Mouse (Mus musculus): Measurements from ENCODE around the gene Ifitm3. TPM values are rescaled to one million over a fixed set of nuclear protein-coding genes. Genes with fewer than 3 reads are reported as not detected.
A peak's percentile ranks its signal among the peaks of the same experiment; 100 is the strongest.

Ifitm3 gene
- polyA plus RNA-seq, 1 experiment: 1,312 TPM

DNA sequence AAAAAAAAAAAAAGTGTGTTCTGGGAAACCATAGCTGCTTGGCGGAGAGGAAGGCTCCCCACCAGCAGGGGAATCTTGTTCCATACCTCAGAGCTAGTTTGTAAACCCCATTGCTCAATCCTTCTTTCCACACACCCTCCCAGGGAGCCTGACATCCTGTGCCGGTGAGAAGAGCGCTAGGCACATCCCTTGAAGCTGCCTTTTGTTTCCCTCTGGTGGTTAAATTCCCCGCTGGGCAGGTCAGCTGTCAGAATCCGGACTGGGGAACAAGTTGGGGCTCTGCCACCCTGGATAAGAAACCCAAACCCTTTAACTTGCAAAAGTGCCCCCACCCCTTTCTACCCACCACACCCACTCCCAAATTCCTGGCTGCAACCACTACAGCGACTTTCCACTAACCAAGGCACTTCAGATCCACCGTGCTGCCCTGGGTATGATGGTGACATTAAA lies 2.2 kb downstream of the Ifitm3 start:
- Histone ChIP-seq H3K4me3 (peak overlapping the region; percentile 82), H3K4me2 (ENCODE audit: low read depth) (peak overlapping the region; percentile 68), H3K27me3 (ENCODE audit: control insufficient read depth, insufficient read depth, insufficient read length) (no peaks in the 10 kb centered on the region), H3K79me2 (ENCODE audit: control insufficient read depth, insufficient read depth) (peaks cover 12% of the 10 kb centered on the region), H3ac (ENCODE audit: control insufficient read depth, insufficient read length) (no peak overlapping the region), H3K36me3 (ENCODE audit: control insufficient read depth, insufficient read depth) (no peaks in the 10 kb centered on the region)
- TF ChIP-seq MAX (IDR thresholded peaks at IDR 0.05; ENCODE audit: low read depth) (no peak), MYOG (IDR thresholded peaks at IDR 0.05; ENCODE audit: control insufficient read depth in 1 of 3, insufficient read depth in 1 of 3, insufficient read length in 2 of 3, low read depth in 2 of 3) (no peak), E2F4 (IDR thresholded peaks at IDR 0.05; ENCODE audit: insufficient read depth) (no peak), CEBPB (IDR thresholded peaks at IDR 0.05; ENCODE audit: insufficient read depth, poor library complexity, severe bottlenecking) (peak; percentile 55; the same call in 1 of the 2 replicates), MYOD1 (IDR thresholded peaks at IDR 0.05; ENCODE audit: control insufficient read depth in 1 of 3, insufficient read length in 2 of 3, low read depth in 2 of 3) (no peak), SRF (IDR thresholded peaks at IDR 0.05; ENCODE audit: control insufficient read depth, insufficient read length, low read depth) (no peak)

DNA sequence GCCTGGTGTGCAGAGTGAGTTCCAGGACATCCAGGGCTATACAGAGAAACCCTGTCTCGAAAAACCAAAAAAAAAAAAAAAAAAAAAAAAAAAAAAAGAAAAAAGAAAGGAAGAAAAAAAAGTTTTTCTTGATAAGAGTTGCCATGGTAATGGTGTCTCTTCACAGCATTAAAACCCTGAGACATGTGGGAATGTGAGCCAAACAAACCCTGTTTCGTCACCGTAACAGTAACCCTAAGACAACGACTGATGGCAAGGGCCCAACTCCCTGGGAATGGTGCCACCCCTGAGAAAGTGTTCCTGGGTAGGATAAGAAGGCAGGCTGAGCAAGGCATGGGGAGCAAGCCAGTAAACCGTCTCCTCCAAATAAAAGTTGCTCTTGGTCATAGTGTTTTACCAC lies 3.7 kb downstream of the Ifitm3 start:
- no peaks in the 10 kb centered on the region for H3K36me3 ChIP-seq (ENCODE audit: control insufficient read depth, insufficient read depth)
- peaks cover 12% of the 10 kb centered on the region for H3K79me2 ChIP-seq (ENCODE audit: control insufficient read depth, insufficient read depth)
- no peak overlapping the region for H3K4me3 ChIP-seq
- H3K4me2 ChIP-seq (ENCODE audit: low read depth): no peak overlapping the region
- H3K27me3 ChIP-seq (ENCODE audit: control insufficient read depth, insufficient read depth, insufficient read length): no peaks in the 10 kb centered on the region
- TF ChIP-seq USF1 (IDR thresholded peaks at IDR 0.05; ENCODE audit: low read depth): no peak
- TF ChIP-seq TCF12 (IDR thresholded peaks at IDR 0.05; ENCODE audit: insufficient read depth, poor library complexity, severe bottlenecking): no peak
- no peak for TF ChIP-seq SRF (IDR thresholded peaks at IDR 0.05; ENCODE audit: control insufficient read depth, insufficient read length, low read depth)
- no peak for TF ChIP-seq E2F4 (IDR thresholded peaks at IDR 0.05; ENCODE audit: insufficient read depth)
- TF ChIP-seq TCF3 (IDR thresholded peaks at IDR 0.05; ENCODE audit: insufficient read length, low read depth): no peak
- TF ChIP-seq MYOG (IDR thresholded peaks at IDR 0.05; ENCODE audit: control insufficient read depth in 1 of 3, insufficient read depth in 1 of 3, insufficient read length in 2 of 3, low read depth in 2 of 3): no peak
- no peak overlapping the region for H3ac ChIP-seq (ENCODE audit: control insufficient read depth, insufficient read length)

DNA sequence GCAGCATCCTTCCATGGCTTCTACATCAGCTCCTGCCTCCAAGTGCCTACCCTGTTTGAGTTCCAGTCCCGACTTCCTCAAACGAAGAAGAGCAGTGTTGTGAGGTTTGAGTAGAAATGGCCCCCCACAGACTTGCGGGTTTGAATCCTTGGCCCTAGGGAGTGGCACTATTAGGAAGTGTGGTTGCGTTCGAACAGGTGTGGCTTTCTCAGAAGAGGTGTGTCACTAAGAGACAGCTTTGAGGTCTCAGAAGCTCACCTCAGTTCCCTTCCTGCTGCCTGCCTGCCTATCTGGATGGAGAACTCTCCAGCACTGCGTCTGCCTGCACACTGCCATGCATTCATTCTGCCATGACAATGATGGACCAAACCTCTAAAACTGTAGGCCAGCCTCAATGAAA lies 4.1 kb downstream of the Ifitm3 start:
- TF ChIP-seq REST (IDR thresholded peaks at IDR 0.05; ENCODE audit: insufficient read depth, insufficient read length): no peak
- no peak for TF ChIP-seq TCF3 (IDR thresholded peaks at IDR 0.05; ENCODE audit: insufficient read length, low read depth)
- TF ChIP-seq USF1 (IDR thresholded peaks at IDR 0.05; ENCODE audit: low read depth): no peak
- TF ChIP-seq CEBPB (IDR thresholded peaks at IDR 0.05; ENCODE audit: insufficient read depth, poor library complexity, severe bottlenecking): no peak
- TF ChIP-seq TCF12 (IDR thresholded peaks at IDR 0.05; ENCODE audit: insufficient read depth, poor library complexity, severe bottlenecking): no peak
- no peak for TF ChIP-seq MYOD1 (IDR thresholded peaks at IDR 0.05; ENCODE audit: control insufficient read depth in 1 of 3, insufficient read length in 2 of 3, low read depth in 2 of 3)
- TF ChIP-seq E2F4 (IDR thresholded peaks at IDR 0.05; ENCODE audit: insufficient read depth): no peak
- no peak for TF ChIP-seq POLR2A (IDR thresholded peaks at IDR 0.05; ENCODE audit: insufficient read length, low read depth)
- TF ChIP-seq SRF (IDR thresholded peaks at IDR 0.05; ENCODE audit: control insufficient read depth, insufficient read length, low read depth): no peak
- no peak for TF ChIP-seq MAX (IDR thresholded peaks at IDR 0.05; ENCODE audit: low read depth)
- TF ChIP-seq POLR2AphosphoS2 (IDR thresholded peaks at IDR 0.05; ENCODE audit: insufficient read length, low read depth): no peak
- no peak for TF ChIP-seq MYOG (IDR thresholded peaks at IDR 0.05; ENCODE audit: control insufficient read depth in 1 of 3, insufficient read depth in 1 of 3, insufficient read length in 2 of 3, low read depth in 2 of 3)

GRCm38 (mm10) chr7:141003248-141004010 lies 7.1 kb downstream of the Ifitm3 start:
- no peak overlapping the region for H3ac ChIP-seq (ENCODE audit: control insufficient read depth, insufficient read length)
- H3K27me3 ChIP-seq (ENCODE audit: control insufficient read depth, insufficient read depth, insufficient read length): no peaks in the 10 kb centered on the region
- H3K4me2 ChIP-seq (ENCODE audit: low read depth): no peak overlapping the region
- no peak overlapping the region for H3K4me3 ChIP-seq
- H3K79me2 ChIP-seq (ENCODE audit: control insufficient read depth, insufficient read depth): no peaks in the 10 kb centered on the region
- no peak for TF ChIP-seq SRF (IDR thresholded peaks at IDR 0.05; ENCODE audit: control insufficient read depth, insufficient read length, low read depth)
- no peak for TF ChIP-seq TCF12 (IDR thresholded peaks at IDR 0.05; ENCODE audit: insufficient read depth, poor library complexity, severe bottlenecking)
- TF ChIP-seq POLR2AphosphoS2 (IDR thresholded peaks at IDR 0.05; ENCODE audit: insufficient read length, low read depth): no peak
- TF ChIP-seq USF1 (IDR thresholded peaks at IDR 0.05; ENCODE audit: low read depth): no peak
- no peaks in the 10 kb centered on the region for H3K36me3 ChIP-seq (ENCODE audit: control insufficient read depth, insufficient read depth)

More for the DNA sequence above, 4.1 kb downstream of the Ifitm3 start:
- H3K4me2 ChIP-seq (ENCODE audit: low read depth): no peak overlapping the region
- no peaks in the 10 kb centered on the region for H3K27me3 ChIP-seq (ENCODE audit: control insufficient read depth, insufficient read depth, insufficient read length)
- H3K4me3 ChIP-seq: no peak overlapping the region
- H3K36me3 ChIP-seq (ENCODE audit: control insufficient read depth, insufficient read depth): no peaks in the 10 kb centered on the region
- H3ac ChIP-seq (ENCODE audit: control insufficient read depth, insufficient read length): no peak overlapping the region
- peaks cover 12% of the 10 kb centered on the region for H3K79me2 ChIP-seq (ENCODE audit: control insufficient read depth, insufficient read depth)

GRCm38 (mm10) chr7:141000881-141001708 lies 9.5 kb downstream of the Ifitm3 start:
- no peaks in the 10 kb centered on the region for H3K79me2 ChIP-seq (ENCODE audit: control insufficient read depth, insufficient read depth)
- no peak overlapping the region for H3ac ChIP-seq (ENCODE audit: control insufficient read depth, insufficient read length)
- H3K4me2 ChIP-seq (ENCODE audit: low read depth): no peak overlapping the region
- H3K36me3 ChIP-seq (ENCODE audit: control insufficient read depth, insufficient read depth): no peaks in the 10 kb centered on the region
- H3K4me3 ChIP-seq: no peak overlapping the region
- TF ChIP-seq POLR2AphosphoS2 (IDR thresholded peaks at IDR 0.05; ENCODE audit: insufficient read length, low read depth): no peak
- no peak for TF ChIP-seq MAX (IDR thresholded peaks at IDR 0.05; ENCODE audit: low read depth)
- no peak for TF ChIP-seq USF1 (IDR thresholded peaks at IDR 0.05; ENCODE audit: low read depth)
- no peak for TF ChIP-seq MYOD1 (IDR thresholded peaks at IDR 0.05; ENCODE audit: control insufficient read depth in 1 of 3, insufficient read length in 2 of 3, low read depth in 2 of 3)
- TF ChIP-seq REST (IDR thresholded peaks at IDR 0.05; ENCODE audit: insufficient read depth, insufficient read length): no peak
- no peak for TF ChIP-seq POLR2A (IDR thresholded peaks at IDR 0.05; ENCODE audit: insufficient read length, low read depth)
- no peak for TF ChIP-seq MYOG (IDR thresholded peaks at IDR 0.05; ENCODE audit: control insufficient read depth in 1 of 3, insufficient read depth in 1 of 3, insufficient read length in 2 of 3, low read depth in 2 of 3)
- no peak for TF ChIP-seq SRF (IDR thresholded peaks at IDR 0.05; ENCODE audit: control insufficient read depth, insufficient read length, low read depth)
- no peaks in the 10 kb centered on the region for H3K27me3 ChIP-seq (ENCODE audit: control insufficient read depth, insufficient read depth, insufficient read length)

Data from myocyte (in vitro differentiated cells).